Mouse (Mus musculus) cortical plate, adult 2 months (tissue): ENCODE measurements around the gene Exoc3l4. TPM values are rescaled to one million over a fixed set of nuclear protein-coding genes. Genes with fewer than 3 reads are reported as not detected.

ENCODE experiments used
- H3K27ac ChIP-seq: fragments of 200-500 bp; 2 replicates; pipeline ENCODE4 v1.5.1; 2012; ENCODE audit warnings: low read length, control low read depth, inconsistent platforms; ENCODE audit not compliant: insufficient read depth
- H3K4me1 ChIP-seq: fragments of 200-500 bp; 2 replicates; pipeline ENCODE4 v1.6.1; 2011; ENCODE audit warnings: low read length; ENCODE audit not compliant: control insufficient read depth, insufficient read depth
- H3K4me3 ChIP-seq: fragments of 200-500 bp; 2 replicates; pipeline ENCODE4 v1.5.1; 2011; ENCODE audit warnings: mild to moderate bottlenecking, low read length, control low read depth; ENCODE audit not compliant: insufficient read depth
- CTCF ChIP-seq: fragments of 200-500 bp; IDR thresholded peaks from 2 replicates; pipeline ENCODE4 v1.5.1; 2011; ENCODE audit warnings: mild to moderate bottlenecking, control low read depth, low read length; ENCODE audit not compliant: insufficient read depth; ENCODE audit errors: extremely low read depth
- POLR2A ChIP-seq: fragments of 200-500 bp; IDR thresholded peaks from 2 replicates; pipeline ENCODE4 v1.6.1; 2011; ENCODE audit warnings: mild to moderate bottlenecking, low read length, control low read depth; ENCODE audit not compliant: insufficient read depth; ENCODE audit errors: extremely low read depth
- polyA plus RNA-seq: library from polyadenylated mRNA; depleted of rRNA; stranded (reverse); fragments of >200 nt; gene quantifications from 2 replicates; pipeline ENCODE4 v1.2.3, GENCODE M21; 2012

Exoc3l4 gene
- polyA plus RNA-seq, 1 experiment = 2.5 TPM

DNA sequence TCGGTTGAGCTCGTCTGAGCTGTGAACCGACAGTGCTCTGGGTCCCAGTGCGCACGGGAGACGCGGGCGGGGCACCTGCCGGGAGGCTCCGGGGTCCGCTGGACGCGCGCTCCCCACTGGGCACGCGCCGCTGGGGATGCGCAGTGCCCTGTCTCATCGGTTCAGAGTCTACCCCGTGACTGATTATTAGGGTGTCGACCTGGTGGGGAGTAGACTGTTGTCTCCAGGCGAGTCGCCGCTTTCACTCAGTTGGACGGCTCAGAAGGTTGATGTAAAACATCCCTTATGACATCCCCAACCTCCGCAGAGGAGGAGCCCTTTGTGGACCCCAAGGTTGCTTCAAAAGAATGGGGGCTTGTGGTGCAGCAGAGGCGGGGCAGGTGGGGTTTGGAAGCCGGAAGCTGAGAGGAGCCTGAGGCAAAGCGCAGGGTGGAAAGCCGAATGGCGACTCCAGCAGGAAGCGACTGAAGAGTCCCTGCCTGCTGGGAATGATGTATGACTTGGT lies 38.8 kb upstream of the Exoc3l4 start:
- no peak for TF ChIP-seq POLR2A
- TF ChIP-seq CTCF = no peak
- peak overlapping the region; percentile 88 for H3K27ac ChIP-seq
- H3K4me1 ChIP-seq = peaks cover 3% of the 10 kb centered on the region; the same call in 1 of the 2 replicates
- H3K4me3 ChIP-seq = peak overlapping the region; percentile 83

DNA sequence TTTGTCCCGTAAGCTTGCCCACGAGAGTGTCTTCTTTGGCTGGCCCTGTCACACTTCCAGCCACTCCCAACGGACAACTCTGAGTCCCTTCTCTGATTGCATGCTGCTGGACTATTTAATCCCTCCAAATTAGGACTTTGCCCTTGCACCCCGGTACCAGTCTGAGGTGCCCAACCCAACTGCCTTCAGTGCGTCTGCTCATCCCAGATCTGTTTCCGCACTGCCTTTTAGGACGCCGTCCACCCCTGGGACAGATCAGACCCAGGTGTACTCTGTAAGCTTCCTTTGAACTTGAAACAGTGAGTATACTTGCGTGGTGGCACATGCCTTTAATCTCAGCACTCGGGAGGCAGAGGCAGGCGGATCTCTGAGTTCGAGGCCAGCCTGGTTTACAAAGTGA lies 38.0 kb upstream of the Exoc3l4 start:
- H3K27ac ChIP-seq = no peak overlapping the region
- peaks cover 3% of the 10 kb centered on the region; the same call in 1 of the 2 replicates for H3K4me1 ChIP-seq
- H3K4me3 ChIP-seq = no peak overlapping the region; the same call in 1 of the 2 replicates
- no peak for TF ChIP-seq CTCF

DNA sequence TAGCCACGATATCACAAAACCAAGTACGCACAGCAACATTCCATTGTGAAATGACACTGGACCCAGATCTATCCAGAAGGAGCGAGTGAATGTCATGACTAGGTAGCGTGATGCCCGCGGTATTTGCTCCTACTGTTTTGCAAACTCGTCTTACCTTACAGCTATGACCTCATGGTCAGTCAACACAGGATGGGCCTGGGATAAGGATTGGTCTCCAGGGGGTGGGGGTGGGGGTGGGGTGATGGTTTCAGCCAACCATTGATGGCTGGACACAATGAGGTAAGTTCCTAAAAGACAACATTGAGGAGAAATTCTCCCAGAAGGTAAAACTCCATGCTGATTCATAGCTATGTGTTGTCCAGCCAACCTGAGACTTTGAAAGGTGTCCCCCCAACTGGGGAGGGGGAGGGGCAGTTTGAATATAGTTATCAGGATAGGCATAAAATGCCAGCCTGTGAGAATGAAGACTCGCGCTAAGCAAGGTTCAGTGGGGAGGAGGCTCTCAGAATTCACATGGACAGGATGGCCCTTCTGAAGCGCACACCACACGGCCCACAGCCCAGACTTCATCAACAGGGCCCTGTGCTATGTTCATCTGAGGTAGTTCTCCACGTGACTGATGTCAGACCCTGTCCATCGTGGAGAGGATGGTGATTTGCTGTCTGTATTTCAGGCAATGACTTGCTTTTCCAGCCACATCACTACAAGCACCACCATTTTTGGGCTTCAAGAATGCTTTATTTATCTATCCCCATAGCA lies 30.8 kb upstream of the Exoc3l4 start:
- H3K4me1 ChIP-seq = no peaks in the 10 kb centered on the region
- no peak overlapping the region for H3K27ac ChIP-seq
- no peak overlapping the region for H3K4me3 ChIP-seq
- TF ChIP-seq CTCF (no peak), POLR2A (no peak)

DNA sequence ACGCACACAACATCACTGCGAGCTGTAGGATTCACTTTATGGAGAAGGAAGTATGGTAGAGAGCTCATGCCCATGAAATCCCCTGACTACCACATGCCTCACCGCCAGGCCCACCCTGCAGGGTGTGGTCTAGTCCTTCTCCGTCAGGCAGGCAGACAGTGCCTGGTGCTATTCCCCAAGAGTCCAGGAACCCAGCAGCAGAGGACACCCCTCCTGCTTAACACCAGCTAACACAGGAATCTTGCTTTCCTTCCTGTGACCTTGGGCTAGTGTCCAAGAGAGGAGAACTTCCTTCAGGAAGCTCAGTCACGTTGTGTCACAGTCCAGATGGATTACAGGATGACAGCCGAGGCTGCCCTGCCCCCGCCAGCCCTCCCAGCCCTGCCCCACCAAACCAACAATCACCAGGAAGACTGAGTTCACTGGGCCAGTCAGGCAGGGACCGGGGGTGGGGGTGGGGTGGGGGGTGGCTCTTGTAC lies 30.1 kb upstream of the Exoc3l4 start:
- Histone ChIP-seq H3K4me3 (no peak overlapping the region), H3K27ac (no peak overlapping the region), H3K4me1 (no peaks in the 10 kb centered on the region)
- TF ChIP-seq POLR2A = peak; percentile 30; the same call in 1 of the 2 replicates
- TF ChIP-seq CTCF = no peak

DNA sequence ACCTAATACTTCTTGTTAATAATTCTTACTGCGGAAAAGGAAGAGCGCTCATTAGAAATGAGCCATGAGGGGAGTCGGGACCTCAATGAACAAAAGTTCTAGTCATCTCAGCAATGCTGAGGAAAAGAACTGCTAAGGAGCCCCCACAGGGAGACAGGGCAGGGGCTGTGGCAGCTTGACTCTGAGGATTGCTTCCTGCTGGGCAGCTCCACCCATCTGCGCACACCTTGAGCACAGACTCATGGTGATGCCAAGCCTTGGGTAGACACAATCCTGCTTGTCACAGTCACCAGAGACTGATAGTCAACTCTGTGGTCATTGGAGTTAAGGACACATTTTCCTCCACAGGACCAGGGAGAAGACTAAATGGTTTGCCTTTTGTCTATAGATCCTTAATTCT lies 29.7 kb upstream of the Exoc3l4 start:
- H3K4me3 ChIP-seq = no peak overlapping the region
- no peak for TF ChIP-seq POLR2A
- TF ChIP-seq CTCF = no peak

DNA sequence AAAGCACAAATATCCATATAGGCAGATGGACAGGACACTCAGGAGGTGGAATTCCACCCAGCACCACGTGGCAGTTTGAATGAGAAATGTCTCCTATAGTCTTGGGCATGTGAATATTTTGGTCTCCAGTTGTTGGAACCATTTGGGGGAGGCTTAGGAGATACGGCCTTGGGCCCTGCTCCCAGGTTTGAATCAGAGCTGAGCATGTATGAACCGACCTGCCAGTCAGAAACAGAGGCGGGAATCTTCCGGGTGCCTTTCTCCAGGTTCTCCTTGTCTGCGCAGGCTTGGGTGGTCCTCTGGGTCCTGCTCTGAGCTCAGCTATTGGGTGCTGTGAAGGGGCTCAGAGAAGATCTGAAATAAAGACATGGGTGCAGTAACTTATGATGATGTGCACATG lies 22.8 kb upstream of the Exoc3l4 start:
- H3K4me3 ChIP-seq = no peak overlapping the region
- no peaks in the 10 kb centered on the region for H3K4me1 ChIP-seq
- TF ChIP-seq CTCF = no peak
- TF ChIP-seq POLR2A = no peak
- H3K27ac ChIP-seq = no peak overlapping the region

More for the DNA sequence above, 29.7 kb upstream of the Exoc3l4 start:
- Histone ChIP-seq H3K27ac (no peak overlapping the region), H3K4me1 (no peaks in the 10 kb centered on the region)

DNA sequence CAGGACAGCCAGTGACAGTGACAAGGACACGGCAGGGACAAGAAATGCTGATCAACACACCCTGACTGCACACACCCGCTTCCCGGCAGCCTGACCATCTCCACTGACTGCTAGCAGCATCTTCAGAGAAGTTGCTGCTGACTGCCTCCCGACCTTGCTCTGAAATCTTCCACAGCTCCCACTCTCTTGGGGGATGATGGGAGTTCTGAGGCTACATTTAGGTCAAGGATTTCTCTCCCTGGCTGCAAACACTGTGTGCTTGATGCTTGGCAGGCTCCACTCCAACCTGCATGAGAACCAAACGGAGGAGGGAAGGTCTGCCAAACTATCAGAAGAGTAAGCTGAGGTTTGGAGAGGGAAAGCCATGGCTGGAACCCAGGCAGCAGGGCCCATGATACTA lies 19.8 kb upstream of the Exoc3l4 start:
- no peak for TF ChIP-seq POLR2A
- TF ChIP-seq CTCF = no peak

DNA sequence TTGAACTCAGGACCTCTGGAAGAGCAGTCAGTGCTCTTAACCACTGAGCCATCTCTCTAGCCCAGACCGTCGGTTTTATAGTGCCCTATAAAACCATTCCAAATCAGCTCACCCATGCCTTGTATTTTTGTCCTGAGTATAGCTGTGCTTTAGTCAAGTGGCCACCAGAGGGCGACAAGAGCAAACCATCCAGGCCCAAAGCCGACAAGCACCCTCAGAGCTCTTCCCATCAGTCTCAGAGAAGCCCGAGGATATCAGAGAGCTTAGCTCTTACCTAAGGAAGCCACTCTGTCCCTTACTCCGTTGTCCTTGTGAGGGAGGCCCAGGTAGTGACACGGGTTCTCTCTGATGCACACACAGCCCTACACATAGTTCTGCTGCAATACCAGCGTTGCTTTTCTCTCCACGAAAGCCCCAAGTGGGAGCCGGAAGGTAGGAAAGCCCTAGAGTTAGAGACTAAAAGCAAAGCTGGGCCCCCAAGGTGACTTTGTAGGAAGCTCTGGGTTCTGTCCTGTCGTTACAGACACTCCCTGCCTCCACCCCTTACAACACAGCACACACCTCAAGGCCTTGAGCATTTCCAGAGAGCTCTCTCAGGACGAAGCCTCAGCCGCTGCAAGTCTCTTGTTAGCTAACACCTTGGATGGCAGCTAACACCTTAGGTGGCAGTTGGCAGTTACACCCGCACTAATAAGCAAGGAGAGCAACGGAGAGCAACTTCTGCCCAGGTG lies 15.2 kb upstream of the Exoc3l4 start:
- H3K4me1 ChIP-seq = no peaks in the 10 kb centered on the region
- no peak overlapping the region for H3K27ac ChIP-seq
- no peak overlapping the region for H3K4me3 ChIP-seq
- no peak for TF ChIP-seq POLR2A
- TF ChIP-seq CTCF = peak; percentile 94

More for the DNA sequence above, 19.8 kb upstream of the Exoc3l4 start:
- Histone ChIP-seq H3K4me1 (no peaks in the 10 kb centered on the region), H3K4me3 (no peak overlapping the region), H3K27ac (no peak overlapping the region)

DNA sequence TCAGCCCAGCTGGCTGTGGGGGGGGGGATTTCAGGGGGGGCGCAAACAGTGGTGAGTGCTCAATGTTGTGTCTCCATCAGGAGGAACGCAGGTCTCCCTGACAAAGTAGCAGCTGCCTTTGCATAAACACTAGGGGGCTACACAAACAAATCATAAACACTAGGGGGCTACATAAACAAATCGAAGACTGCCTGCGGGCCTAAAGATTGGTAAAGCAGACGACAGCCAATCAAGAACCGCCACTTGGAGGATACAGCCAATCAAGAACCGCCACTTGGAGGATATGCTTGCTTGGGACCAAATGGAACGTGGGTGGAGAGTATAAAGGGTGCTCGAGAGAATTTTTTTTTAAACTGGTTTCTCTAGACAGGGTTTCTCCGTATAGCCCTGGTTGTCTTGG lies 11.9 kb upstream of the Exoc3l4 start:
- no peak overlapping the region for H3K4me3 ChIP-seq
- TF ChIP-seq CTCF (no peak), POLR2A (no peak)
- no peak overlapping the region for H3K27ac ChIP-seq
- no peaks in the 10 kb centered on the region for H3K4me1 ChIP-seq

DNA sequence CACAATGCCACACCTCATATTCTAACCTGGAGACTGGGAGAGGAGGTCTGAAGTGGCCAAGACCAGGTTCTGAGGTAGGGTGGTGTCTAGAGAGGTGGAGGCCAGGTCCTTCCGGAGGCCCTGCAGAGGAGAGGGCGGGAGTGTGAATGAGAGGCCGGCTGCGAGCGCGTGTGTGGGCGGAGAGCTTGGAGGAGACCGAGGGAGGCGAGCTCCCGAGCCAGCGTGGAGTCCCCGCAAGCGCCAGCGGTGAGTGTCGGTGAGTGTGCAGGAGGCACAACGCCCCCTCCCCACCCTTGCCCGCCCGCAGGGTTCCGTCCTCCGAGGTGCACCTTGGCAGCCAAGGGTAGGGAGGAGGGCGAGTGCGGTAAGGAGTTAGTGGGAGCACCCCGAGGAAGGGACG lies 10.2 kb upstream of the Exoc3l4 start, which contains the start of gene Lbhd2:
TSS of gene Lbhd2 (plus strand) at position 188 of the 400 bp plus-strand sequence.
- no peak within 1 kb of the TSS for H3K4me3 ChIP-seq
- H3K27ac ChIP-seq = no peak within 1 kb of the TSS
- no peaks in the 10 kb centered on the region for H3K4me1 ChIP-seq
- TF ChIP-seq CTCF (no peak), POLR2A (no peak)
